Mouse (Mus musculus): ENCODE data around the gene Cct7. TPM values are rescaled to one million over a fixed set of nuclear protein-coding genes. Genes with fewer than 3 reads are reported as not detected.

The Cct7 gene
- total RNA-seq, 2 experiments from 2014 or later: 127 to 131 TPM

DNA sequence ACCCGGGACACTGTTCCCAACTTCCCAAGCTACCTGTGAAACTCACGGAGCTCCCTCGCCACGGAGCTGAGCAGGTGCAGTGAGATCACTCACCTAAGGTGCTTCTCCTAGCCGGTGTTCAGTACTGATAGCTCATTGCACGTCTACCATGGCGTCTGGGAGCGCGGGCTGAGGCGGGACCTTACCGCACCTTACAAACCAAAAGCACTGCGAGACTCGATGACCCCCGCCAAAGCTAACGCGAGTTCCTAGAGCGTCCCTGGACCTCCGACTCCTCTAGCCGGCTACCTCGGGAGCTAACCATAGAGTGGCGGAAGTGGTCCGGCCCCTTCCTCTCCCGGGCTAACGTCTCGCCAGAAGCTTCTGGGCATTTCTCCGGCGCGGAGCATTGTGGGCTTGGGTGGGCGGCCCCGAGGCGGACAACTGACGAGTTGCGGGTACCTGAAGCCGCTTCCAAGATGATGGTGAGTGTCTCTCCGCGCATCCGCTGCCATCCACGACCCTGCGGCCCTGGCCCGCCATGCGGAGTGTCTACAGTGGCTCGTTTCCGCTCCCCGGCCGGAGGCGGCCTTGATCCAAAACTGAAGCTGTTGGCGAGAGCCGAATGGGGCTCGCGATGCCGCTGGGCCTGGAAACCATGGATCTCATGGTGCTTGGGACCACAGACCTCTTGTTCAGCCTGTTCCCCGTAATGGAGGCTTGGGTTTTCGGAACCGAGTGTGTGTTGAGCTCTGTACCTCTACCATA, 523 bp downstream of the Cct7 start, which contains the start of gene Pradc1:
TSS of gene Pradc1 (minus strand) at position 307 of the 747 bp plus-strand sequence.
- peak; percentile 99 for DNase-seq (ENCODE audit: low spot score)

GRCm38 (mm10) chr6:85452411-85452665, 1.0 kb downstream of the Cct7 start:
- no peak for DNase-seq (ENCODE audit: low spot score)

DNA sequence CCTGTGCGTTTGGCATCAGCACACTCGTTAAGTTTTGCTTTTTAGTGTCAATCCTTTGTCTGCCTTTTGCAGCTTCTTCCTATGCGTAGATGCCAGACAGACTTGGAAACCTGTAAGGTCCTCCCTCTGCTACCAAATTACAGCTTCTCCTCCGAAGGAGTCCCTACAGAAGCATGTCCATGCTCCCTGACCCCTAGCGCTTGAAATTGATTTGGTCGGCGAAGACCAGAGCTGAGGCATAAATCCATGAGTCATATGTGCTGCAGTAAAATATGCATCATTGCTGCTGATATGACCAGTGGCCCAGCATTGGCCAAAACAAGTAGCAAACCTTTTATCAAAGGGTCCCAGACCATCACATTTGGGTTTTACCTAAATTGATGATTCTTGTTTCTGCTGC, 1.5 kb downstream of the Cct7 start:
- DNase-seq (ENCODE audit: low spot score): no peak

- DNase-seq (ENCODE audit: low spot score): no peak
Measured at GRCm38 (mm10) chr6:85459621-85460020, 8.3 kb downstream of the Cct7 start.

DNA sequence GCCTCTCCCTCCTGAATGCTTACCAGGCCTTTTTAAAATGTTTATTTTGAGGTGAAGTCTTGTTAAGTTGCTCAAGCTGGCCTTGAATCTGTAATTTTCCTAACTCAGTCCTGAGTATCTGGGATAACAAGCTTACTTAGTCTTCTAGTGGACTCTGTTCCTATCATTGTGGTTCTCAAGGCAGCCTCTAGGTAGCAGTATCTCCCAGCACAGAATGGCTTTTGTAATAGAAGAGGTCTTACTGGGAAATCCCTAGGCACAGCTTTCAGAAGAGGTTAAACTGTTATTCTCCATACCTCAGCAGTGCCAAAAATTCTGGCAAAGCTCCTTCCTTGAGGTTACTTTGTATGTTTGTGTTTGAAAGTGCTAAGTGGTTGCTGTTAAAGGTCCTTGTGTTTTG, 14.1 kb downstream of the Cct7 start:
- DNase-seq (ENCODE audit: low spot score): no peak

DNA sequence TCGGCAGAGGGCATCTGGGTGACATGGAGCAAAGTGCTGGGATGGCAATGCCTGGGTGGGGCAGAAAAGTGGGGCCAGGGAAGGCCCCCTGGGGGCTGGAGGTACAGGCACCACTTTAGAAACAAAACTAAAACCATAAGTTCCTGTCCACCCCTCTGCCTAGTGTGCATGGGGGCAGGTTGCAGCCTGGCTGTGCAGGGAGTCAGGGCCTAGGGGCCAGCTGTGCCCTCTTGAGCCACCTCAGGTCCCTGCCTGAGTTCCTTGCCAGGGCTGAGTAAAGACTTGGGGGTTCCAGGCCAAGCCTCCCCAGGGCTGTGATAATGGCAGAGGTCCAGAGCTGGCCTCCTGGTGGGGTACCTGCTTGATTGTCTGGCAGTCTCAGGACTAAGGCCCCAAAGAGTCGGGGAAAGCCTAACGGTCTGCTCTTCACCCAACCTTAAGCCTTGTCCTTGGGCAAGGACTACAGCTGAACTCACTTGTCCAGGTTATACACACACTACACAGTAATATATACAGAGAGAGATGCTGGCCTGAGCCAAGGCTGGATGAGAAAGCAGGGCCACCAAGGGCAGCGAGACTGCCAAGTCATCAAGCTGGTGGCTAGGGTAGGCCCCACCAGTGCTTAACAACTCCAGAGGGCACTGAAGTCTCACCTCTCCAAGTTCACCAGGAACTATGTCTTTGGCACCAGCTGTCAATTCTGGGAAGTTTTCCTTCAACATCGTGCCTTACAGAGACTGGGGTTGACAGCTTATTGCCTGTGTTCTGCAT, 18.5 kb downstream of the Cct7 start:
- no peak for DNase-seq (ENCODE audit: low spot score)

GRCm38 (mm10) chr6:85471962-85472361, 20.6 kb downstream of the Cct7 start:
- no peak for DNase-seq (ENCODE audit: low spot score)

DNA sequence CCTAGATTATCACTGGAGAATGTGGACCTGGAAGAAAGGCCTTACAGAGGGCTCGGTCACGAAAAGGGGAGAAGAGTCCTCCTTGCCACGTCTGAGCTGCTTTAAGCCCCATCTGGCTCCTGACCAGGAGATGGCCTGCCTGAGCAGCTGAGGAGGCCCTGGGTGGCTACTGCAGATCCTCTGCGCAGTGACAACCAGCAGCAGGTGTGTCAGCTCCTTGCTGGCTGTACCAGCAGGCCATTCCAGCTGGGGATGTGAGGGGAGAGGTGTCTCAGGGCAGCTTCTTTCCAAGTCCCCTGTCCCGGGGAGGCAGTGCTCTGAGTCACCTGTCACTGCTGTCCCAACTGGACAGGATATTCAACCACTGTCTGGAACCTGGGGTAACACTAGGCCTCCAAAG, 21.2 kb downstream of the Cct7 start:
- no peak for DNase-seq (ENCODE audit: low spot score)

DNA sequence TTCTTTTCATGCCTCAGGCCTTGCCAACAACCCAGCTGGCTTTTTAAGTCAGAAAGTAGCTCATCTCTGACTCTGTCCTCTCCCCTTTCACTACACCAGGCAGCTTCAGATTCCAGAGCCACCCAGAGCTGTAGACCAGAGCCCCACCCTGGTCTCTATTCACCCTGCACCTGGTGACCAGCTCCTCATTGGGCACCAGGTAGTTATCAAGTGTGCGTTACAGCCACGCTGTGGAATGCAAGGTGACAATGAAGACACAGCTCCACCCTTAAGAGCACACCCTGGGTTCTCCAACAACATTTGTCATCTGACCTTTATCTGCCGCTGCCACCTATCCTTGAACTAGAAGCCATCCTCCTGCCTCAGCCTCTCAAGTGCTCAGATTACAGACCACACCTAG, 24.3 kb downstream of the Cct7 start:
- no peak for DNase-seq (ENCODE audit: low spot score)

DNA sequence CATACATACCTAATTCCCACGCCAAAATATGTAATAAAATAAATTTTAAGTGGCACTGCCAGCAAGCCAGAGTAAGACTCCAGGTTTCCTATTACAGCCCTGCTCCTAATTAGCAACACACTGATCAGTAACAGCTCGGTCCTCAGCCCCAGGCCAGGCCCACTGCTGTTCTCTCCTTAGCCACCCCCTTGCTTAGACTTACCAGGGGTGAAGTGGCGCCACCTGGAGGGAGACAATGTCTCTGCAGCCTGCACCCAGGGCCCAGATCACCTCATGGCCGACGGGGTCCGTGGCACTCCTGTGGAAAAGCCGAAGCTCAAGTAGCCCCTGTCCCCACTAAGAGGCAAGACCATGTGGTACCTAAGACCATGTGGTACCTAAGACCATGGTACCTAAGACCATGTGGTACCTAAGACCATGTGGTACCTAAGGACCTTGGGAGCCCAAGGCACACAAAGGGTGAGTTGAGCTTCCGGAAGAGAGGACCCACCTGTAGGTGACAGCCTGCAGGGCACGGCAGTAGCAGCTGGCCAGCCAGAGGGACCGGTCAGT, 26.1 kb downstream of the Cct7 start:
- DNase-seq (ENCODE audit: low spot score): no peak

DNA sequence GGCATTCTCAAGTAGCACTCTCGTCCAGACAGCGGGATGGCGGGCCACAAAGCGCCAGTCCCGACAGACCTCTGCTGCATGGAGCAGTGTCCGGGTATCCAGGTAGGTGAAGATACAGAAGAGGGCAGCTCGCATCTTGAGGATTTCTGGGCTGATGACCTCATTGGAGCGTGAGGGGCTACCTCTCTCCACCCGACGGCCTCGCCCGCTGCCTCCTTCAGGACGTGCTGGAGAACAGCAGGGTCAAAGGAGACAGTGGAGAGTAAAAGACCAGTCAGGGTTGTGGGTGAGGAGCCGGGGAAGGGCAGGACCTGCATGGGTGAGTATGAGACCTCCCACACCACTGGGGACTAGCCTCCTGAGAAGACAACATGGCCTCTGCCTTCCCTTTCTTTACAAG, 27.1 kb downstream of the Cct7 start:
- no peak for DNase-seq (ENCODE audit: low spot score)

DNA sequence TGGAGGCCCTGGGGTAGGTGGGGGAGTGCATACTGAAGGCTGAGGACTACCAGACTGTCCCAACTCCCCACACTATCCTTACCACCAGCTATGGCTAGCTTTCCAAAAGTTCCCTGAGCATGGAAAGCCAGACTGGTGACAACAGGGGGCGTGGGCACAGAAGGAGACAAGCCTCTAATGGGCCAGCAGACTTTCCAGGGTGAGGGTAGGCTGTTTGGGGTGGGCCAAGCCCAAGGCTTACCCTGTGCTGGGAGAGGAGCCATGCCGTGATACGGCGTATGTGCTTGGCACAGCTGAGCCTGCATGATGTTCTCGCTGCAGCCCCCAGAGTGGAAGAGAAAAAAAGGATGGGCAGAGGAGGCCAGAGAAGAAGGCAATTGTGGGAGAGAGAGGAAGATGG, 28.7 kb downstream of the Cct7 start:
- DNase-seq (ENCODE audit: low spot score): no peak

DNA sequence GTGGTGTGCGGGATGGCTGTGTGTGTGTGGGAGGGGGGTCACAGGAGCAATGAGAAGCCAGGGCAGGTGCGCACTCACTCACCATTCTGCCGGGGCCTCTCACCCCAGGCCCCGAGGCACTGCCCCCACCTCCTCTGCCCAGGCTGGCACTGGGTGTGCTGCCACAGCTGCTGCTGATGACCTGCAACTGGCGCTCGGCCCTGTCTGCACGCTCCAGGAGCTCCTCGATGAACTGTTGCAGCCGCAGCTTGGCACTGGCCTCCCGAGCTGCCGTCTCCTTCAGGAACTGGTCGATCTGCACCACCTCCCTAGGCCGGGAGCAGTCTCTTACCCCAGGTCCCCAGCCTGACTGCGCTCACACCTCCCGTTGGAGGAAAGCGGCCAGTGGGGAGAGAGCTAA, 29.4 kb downstream of the Cct7 start:
- DNase-seq (ENCODE audit: low spot score): no peak

DNA sequence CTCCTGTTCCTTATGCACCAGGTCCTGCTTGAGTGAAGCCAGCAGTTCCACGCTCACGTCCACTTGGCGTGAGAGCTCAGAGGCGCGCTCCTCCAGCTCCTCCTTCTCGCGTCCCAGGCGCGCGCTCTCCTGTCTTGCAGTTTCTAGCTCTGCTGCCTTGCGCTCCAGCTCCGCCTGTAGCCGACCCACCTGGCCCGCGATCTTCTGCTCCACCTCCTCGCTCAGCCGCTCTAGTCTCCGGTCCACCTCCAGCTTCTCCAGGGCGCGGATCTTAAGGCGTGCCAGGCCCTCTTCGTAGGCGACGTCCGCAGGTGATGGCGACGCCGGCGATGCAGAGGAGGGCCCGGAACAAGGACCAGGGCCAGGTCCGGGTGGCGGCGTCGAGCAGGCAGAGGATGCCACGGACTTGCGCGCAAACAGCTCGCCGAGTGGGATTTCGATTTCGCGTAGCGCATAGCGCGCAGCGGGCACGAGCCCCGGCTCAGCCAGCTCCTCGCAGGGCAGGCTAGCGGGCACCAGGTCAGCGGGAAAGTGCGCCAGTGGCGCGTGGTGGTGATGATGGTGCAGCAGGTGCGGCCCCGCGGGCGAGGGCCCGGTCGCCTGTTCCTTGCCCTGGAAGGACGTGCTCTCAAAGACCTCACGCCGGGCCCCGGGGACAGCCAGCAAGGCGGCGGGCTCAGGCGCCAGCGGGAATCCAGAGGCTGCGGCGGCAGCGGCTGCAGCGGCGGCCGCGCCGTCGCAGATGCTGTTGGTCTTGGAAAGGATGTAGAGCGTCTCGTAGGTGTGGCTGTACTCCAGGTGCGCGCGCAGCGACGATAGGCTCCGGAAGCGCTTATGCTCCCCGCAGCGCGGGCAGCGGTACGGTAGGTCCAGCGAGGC, 32.8 kb downstream of the Cct7 start:
- no peak for DNase-seq (ENCODE audit: low spot score)

DNA sequence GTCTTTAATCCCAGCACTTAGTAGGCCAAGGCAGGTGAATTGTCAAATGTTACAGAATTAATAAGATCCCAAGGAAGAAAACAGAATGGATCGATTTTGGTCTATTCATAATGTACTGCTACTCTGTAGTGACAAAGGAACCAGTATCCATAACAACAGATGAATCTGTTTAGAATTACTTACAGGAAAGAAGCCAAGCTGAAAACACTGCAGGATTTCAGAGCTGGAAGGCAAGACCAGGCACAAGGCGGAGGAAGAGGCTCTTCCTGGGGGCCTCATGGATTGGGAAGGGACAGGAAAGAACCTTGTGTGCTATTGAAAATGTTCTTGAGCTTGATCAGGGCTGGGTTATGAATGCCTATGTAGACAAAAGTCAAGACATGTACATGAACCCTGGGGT, 34.4 kb downstream of the Cct7 start:
- no peak for DNase-seq (ENCODE audit: low spot score)

GRCm38 (mm10) chr6:85488510-85488909, 37.2 kb downstream of the Cct7 start:
- no peak for DNase-seq (ENCODE audit: low spot score)

DNA sequence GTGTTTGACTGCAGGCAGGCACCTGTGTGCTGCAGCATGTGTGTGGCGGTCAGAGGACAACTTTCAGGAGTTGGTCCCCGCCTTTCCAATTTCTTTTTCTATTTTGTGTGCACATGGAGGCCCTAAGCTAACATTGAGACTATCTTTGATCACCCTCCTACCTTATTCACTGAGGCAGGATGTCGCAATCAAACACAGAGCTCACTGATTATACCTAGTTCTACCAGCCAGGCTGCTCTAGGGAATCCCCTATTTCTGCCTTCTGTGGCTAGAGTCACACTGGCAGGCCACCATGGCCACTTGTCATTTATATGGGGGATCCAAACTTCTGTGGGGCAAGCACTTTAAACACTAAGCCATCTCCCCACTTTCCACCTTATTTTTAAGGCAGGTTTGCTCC, 38.4 kb downstream of the Cct7 start:
- DNase-seq (ENCODE audit: low spot score): no peak

- no peak for DNase-seq (ENCODE audit: low spot score)
Measured at GRCm38 (mm10) chr6:85490252-85490651, 38.9 kb downstream of the Cct7 start.

DNA sequence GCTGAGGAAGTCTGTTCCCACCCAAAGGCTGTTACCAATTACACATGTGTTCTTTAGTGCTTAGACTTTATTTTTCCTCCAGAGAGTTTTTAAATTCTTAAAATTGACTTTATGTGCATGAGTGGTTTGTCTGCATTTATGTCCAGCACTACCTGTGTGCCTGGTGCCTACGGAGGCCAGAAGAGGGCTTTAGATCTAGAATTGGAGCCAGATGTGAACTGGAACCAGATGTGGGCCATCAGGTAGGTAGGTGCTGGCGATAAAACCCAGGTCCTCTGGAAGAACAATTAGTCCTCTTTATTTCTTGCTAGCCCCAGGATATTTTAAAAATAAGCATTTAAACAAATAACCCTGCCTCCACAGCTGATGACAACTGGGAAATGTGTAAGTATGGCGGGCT, 40.3 kb downstream of the Cct7 start:
- no peak for DNase-seq (ENCODE audit: low spot score)

DNA sequence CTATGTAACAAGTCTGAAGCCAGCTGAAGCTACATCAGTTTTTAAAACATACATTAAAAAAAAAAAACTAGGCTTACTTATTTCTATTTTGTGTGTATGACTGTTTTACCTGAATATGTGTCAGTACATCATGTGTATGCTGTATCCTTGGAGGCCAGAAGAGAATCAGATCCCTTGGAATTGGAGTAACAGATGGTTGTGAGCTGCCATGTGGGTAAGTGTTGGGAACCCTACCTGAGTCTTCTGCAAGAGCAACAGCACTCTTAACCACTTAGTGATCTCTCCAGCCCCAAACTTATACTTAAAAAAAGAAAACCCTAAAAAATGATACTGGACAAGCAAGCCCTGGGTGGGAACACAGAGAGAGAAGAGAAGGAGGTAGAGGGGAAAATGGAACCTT, 45.7 kb downstream of the Cct7 start:
- DNase-seq (ENCODE audit: low spot score): no peak

DNA sequence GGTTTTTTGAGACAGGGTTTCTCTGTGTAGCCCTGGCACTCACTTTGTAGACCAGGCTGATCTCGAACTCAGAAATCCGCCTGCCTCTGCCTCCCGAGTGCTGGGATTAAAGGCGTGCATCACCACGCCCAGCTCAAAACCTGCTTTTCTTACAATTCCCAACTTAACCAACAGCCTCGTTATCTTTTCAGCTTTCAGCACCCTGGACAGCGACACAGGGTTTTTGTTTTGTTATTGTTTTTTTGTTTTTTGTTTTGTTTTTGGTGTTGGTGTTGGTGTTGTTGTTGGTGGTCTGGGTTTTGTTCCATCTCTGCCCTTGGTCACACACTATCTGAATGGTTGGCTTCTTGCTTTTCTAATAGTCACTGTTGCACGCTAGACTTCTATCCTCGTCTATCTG, 46.8 kb downstream of the Cct7 start:
- DNase-seq (ENCODE audit: low spot score): no peak

- no peak for DNase-seq (ENCODE audit: low spot score)
Measured at GRCm38 (mm10) chr6:85500416-85500815, 49.1 kb downstream of the Cct7 start.
